Mouse (Mus musculus) lung, embryonic 16.5 days (tissue): ENCODE results near the gene Gadd45g. TPM values are rescaled to one million over a fixed set of nuclear protein-coding genes. Genes with fewer than 3 reads are reported as not detected.

Source experiments
- ATAC-seq: fragments of 200-750 bp; cut with Nextera tagmentation; 2 replicates; pipeline ENCODE4 v1.8.0; 2017; ENCODE audit warnings: low read depth, mild to moderate bottlenecking, moderate library complexity
- H3K27ac ChIP-seq: fragments of 300-500 bp; sonication (generic); 2 replicates; pipeline ENCODE4 v1.5.1; 2014; ENCODE audit warnings: mild to moderate bottlenecking, control low read depth, low read length
- H3K27me3 ChIP-seq: fragments of 300-500 bp; sonication (generic); 2 replicates; pipeline ENCODE4 v1.6.1; 2014; ENCODE audit warnings: low read depth, low read length, mixed read lengths; ENCODE audit not compliant: control insufficient read depth, insufficient read depth
- H3K36me3 ChIP-seq: fragments of 300-500 bp; sonication (generic); 2 replicates; pipeline ENCODE4 v1.6.1; 2014; ENCODE audit warnings: low read length; ENCODE audit not compliant: control insufficient read depth, insufficient read depth
- H3K4me1 ChIP-seq: fragments of 300-500 bp; sonication (generic); replicated peaks from 2 replicates; pipeline ENCODE4 v1.6.1; 2014; ENCODE audit warnings: low read length, mixed read lengths; ENCODE audit not compliant: control insufficient read depth, insufficient read depth
- H3K4me2 ChIP-seq: fragments of 300-500 bp; sonication (generic); 2 replicates; pipeline ENCODE4 v1.6.1; 2014; ENCODE audit warnings: low read depth, low read length, control low read depth
- H3K4me3 ChIP-seq: fragments of 300-500 bp; sonication (generic); 2 replicates; pipeline ENCODE4 v1.5.1; 2014; ENCODE audit warnings: mild to moderate bottlenecking, low read length, control low read depth
- H3K9ac ChIP-seq: fragments of 300-500 bp; sonication (generic); 2 replicates; pipeline ENCODE4 v1.6.1; 2014; ENCODE audit warnings: low read length, control low read depth
- H3K9me3 ChIP-seq: fragments of 300-500 bp; sonication (generic); 2 replicates; pipeline ENCODE4 v1.6.1; 2016; ENCODE audit warnings: low read length; ENCODE audit not compliant: control insufficient read depth
- WGBS: fragments of 180-500 bp; shearing (Covaris S2); extraction: QIAGEN DNeasy Blood & Tissue Kit; methylation state at CpG from one replicate; pipeline ENCODE4 v1.1.7; 2014; 5-methylcytosine and 5-hydroxymethylcytosine counted together
- polyA plus RNA-seq: library from polyadenylated mRNA; unstranded; fragments of >200 nt; fragmentation: Nextera tagmentation; extraction: Ambion mirVana; gene quantifications from 2 replicates; pipeline ENCODE4 v1.2.1, GENCODE M21; 2015

The Gadd45g gene
- polyA plus RNA-seq, 1 experiment from 2014 or later = 74.4 TPM

DNA sequence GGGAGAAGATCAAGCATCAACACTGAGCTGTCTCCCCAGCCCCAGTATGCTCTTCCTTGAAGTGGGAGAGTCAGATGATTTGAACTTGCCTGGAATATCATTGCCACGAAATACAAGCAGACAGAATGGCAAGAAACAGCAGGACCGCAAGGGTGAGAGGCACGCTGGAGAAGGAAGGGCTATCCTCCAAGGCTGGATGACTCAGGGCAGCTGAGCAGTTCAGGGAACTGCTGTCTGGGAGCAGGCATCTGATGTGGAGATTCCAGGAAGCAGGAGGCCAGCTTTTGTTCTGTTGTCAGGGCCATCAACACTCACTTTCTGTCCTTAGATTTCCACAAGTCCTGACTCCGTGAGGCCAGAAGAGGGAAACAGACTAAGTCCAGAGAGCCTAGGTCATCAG is 12.0 kb downstream of the Gadd45g start:
- Histone ChIP-seq H3K9me3 (no peaks in the 10 kb centered on the region), H3K27ac (no peak overlapping the region), H3K4me1 (peaks cover 5% of the 10 kb centered on the region), H3K4me2 (no peak overlapping the region), H3K36me3 (no peaks in the 10 kb centered on the region), H3K9ac (no peak overlapping the region), H3K4me3 (no peak overlapping the region), H3K27me3 (no peaks in the 10 kb centered on the region; the same call in 1 of the 2 replicates)
- no peak for ATAC-seq
- 60% methylated on average over 4 of the region's 4 CpGs for WGBS

DNA sequence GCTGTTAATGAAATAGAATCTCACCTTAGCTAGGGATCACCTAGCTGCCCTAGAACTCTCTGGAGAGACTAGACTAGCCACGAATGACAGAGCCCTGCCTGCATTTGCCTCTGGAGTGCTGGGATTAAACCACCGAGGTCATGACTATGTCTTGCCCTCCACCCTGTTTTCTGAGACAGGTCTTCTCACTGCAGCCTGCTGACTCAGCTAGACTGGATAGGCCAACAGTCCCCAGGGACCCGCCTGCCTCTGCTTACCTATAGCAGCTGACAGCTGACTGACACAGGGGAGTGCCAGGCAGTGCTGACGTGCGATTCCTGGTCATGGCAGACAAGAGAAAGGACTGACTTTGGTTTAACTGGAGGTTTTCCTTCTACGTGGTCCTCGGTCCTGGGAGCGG is 12.7 kb downstream of the Gadd45g start:
- H3K4me3 ChIP-seq = no peak overlapping the region
- WGBS = 89% methylated on average over 8 of the region's 8 CpGs
- ATAC-seq = no peak
- H3K36me3 ChIP-seq = no peaks in the 10 kb centered on the region
- no peak overlapping the region for H3K27ac ChIP-seq
- no peaks in the 10 kb centered on the region for H3K27me3 ChIP-seq
- no peak overlapping the region for H3K4me2 ChIP-seq
- no peaks in the 10 kb centered on the region for H3K9me3 ChIP-seq
- no peaks in the 10 kb centered on the region for H3K4me1 ChIP-seq
- H3K9ac ChIP-seq = no peak overlapping the region

DNA sequence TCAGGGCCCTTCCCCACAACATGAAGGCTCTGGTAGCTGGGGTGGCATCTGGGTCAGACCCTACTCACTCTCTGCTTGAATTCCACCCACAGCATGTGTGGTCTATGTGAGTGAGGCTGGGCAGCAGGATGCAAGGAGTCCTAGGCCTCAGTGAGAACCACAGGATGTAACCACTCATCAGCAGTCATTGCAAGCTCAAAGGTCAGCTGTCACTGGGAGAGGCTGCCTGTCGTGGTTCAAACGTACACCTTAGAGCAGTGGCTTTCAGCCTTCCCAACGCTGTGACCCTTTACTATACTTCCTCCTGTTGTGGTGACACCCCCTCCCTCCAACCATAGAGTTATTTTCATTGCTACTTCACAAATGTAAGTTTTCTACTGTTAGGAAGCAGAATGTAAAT is 13.3 kb downstream of the Gadd45g start:
- no peaks in the 10 kb centered on the region for H3K9me3 ChIP-seq
- no peaks in the 10 kb centered on the region for H3K27me3 ChIP-seq
- no peak overlapping the region for H3K4me3 ChIP-seq
- H3K27ac ChIP-seq = no peak overlapping the region
- no peak overlapping the region for H3K9ac ChIP-seq
- WGBS = 38% methylated on average over 3 of the region's 3 CpGs
- H3K4me2 ChIP-seq = no peak overlapping the region
- H3K4me1 ChIP-seq = no peaks in the 10 kb centered on the region
- H3K36me3 ChIP-seq = no peaks in the 10 kb centered on the region
- ATAC-seq = no peak

DNA sequence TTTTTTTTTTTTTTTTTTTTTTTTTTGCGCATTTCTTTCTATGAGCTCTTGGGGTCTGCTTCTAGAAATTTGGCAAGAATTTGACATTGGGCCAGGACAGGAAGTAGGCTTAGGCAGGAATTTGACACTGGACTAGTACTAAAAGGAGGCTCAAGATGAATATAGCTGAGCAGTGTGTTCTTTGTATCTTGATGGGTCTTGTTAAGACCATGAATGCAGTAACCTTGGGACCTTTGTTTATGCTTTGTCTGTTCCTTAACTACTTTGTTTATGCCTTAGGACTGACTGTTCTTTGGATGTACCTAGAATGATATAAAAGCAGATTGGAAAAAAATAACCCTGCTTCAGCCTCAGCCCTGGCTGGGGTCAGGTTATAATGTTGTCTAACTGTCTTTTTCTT is 16.3 kb downstream of the Gadd45g start:
- H3K27ac ChIP-seq = no peak overlapping the region
- H3K4me3 ChIP-seq = no peak overlapping the region
- no peaks in the 10 kb centered on the region for H3K9me3 ChIP-seq
- no peak overlapping the region for H3K9ac ChIP-seq
- no peaks in the 10 kb centered on the region for H3K36me3 ChIP-seq
- peaks cover 3% of the 10 kb centered on the region; the same call in 1 of the 2 replicates for H3K4me1 ChIP-seq
- no peak overlapping the region for H3K4me2 ChIP-seq
- 79% methylated on average over 1 of the region's 1 CpGs for WGBS
- H3K27me3 ChIP-seq = no peaks in the 10 kb centered on the region
- no peak for ATAC-seq

DNA sequence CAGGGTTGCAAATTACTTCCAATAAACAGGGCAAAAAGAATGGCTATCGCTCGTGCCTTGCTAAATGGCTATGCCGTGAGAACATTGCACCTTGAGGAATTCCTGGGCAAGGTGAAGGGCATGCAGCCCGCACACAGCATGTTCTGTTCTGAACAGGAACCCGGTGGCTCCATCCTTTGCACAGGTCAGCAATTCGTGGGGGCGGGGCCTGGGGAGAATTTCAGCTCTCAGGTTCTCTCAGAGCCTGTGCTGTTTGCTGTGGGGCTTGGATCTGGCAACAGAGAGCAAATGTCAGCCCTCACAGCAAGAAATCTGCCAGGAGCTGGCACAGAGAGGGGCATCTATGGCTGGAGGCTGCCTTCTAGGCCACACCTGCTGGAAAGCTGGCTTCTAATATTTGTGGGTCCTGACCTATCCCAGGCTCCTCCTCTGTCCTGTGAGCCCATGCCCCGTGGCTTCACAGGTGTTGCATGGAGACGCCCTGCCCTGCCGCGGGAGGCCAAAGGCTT is 19.7 kb downstream of the Gadd45g start:
- no peaks in the 10 kb centered on the region for H3K9me3 ChIP-seq
- WGBS = 42% methylated on average over 11 of the region's 11 CpGs
- ATAC-seq = peak; percentile 47; the same call in 1 of the 2 replicates

DNA sequence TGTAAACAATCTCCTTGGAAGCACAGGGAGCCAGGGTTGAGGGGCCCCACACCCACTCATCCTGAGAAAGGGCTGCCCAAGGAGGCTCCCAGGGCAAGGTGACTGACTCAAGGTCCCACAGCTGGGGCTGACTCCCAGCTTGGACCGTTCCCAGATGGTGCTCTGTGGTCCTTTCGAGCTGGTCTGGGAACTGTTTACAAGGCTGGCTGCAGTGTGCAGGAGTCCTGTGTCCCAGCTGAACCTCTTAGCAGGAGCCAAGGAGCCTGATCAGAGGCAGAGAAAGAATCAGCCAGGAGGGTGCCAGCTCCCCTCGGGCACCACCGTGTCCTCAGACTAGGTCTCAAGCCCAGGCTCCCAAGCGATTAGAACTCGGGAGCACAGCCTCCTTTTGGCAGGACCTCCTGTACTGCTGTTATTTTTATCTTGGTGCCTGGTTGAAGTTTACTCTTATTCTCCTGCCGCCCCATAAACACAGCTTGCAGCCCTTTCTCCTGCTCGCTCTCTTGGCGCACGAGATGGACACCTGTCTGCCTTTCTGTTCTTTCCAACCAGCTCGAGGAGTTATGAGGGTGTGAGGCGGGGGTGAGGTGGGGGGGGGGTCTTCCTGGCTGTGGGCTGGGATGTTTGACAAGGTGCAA is 22.1 kb downstream of the Gadd45g start:
- H3K4me1 ChIP-seq = peaks cover 10% of the 10 kb centered on the region
- no peaks in the 10 kb centered on the region for H3K27me3 ChIP-seq
- no peak overlapping the region for H3K27ac ChIP-seq
- H3K4me3 ChIP-seq = no peak overlapping the region
- H3K4me2 ChIP-seq = no peak overlapping the region
- WGBS = 18% methylated on average over 12 of the region's 12 CpGs
- no peaks in the 10 kb centered on the region for H3K9me3 ChIP-seq
- ATAC-seq = peak; percentile 42; the same call in 1 of the 2 replicates
- H3K9ac ChIP-seq = no peak overlapping the region
- no peaks in the 10 kb centered on the region for H3K36me3 ChIP-seq

More for the DNA sequence above, 19.7 kb downstream of the Gadd45g start:
- Histone ChIP-seq H3K4me3 (no peak overlapping the region), H3K27me3 (no peaks in the 10 kb centered on the region), H3K9ac (no peak overlapping the region), H3K4me2 (no peak overlapping the region), H3K36me3 (no peaks in the 10 kb centered on the region), H3K27ac (no peak overlapping the region), H3K4me1 (peaks cover 10% of the 10 kb centered on the region)

DNA sequence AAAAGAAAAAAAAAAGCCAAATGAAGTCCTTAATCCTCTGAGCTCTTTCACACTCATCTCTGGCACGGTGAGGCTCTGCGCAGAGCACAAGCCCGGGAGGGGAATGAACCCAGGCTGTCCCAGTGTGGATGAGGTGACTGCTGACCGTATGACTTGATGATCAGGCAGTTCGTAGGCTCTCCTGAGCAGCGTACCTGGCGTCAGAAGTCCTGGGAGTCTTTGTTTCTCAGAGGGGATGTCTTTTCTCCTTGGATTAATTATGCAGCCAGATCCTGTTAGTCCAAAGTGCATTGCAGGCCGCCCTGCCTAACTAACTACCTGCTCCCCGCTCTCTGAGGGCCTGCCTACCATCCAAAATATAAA is 22.6 kb downstream of the Gadd45g start:
- ATAC-seq = no peak
- Histone ChIP-seq H3K27ac (no peak overlapping the region), H3K9me3 (no peaks in the 10 kb centered on the region), H3K9ac (no peak overlapping the region), H3K27me3 (no peaks in the 10 kb centered on the region), H3K4me1 (peaks cover 10% of the 10 kb centered on the region), H3K36me3 (no peaks in the 10 kb centered on the region), H3K4me3 (no peak overlapping the region), H3K4me2 (no peak overlapping the region)
- 54% methylated on average over 9 of the region's 9 CpGs for WGBS

DNA sequence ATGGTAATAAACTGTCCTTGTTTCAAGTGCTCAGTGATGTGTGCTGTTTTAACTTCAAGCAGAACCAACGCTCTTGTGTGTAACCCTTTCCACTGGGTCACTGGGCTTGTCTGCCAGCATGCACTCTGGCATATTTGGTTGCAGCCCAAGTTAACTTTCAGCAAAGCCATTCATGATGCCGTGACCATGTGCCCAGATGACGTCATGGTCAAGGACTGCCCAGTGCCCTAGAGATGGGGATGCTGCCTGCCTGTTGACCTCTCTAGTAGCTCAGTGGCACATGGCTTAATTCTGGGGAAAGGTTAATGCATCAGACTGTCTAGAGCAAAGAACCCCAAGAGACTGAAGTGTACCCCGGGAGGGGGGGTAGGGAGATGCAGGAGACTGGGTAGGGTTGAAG is 24.7 kb downstream of the Gadd45g start:
- Histone ChIP-seq H3K9me3 (no peaks in the 10 kb centered on the region), H3K4me3 (no peak overlapping the region), H3K4me1 (peaks cover 10% of the 10 kb centered on the region), H3K4me2 (no peak overlapping the region), H3K27ac (no peak overlapping the region), H3K9ac (no peak overlapping the region), H3K36me3 (no peaks in the 10 kb centered on the region), H3K27me3 (no peaks in the 10 kb centered on the region)
- no peak for ATAC-seq
- 90% methylated on average over 4 of the region's 4 CpGs for WGBS

DNA sequence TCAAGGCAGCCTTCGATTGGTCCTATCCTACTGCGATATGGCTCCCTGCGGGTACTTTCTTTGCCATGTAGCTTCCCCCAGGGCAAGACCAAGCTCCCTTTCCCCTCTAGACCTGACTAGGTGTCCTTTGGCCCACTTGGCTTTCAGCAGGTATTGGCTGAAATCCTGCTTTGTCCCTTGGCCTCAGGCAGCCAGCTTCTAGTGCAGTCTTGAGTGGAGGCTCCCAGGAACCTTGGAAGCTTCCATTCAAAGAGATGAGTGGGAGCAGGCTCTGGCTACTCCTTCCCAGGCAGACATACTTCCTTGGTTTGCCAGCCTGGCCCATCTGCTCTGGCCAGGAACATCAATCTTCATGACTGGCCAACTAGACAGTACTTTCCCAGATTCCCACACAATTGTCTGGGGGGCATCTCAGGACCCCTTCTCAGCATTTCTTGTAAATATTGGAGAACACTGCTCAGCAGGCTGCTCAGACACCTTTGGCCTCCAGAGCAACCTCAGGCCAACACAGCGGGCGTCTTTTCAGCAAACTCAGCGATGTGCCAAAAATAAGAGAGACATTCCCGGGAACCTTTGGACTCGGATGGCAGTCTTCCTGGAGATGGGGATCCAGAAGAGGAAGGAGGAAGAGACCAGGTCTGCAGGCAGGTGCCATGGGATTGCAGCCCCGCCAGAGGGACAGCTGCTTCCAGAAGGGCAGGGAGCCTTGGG is 25.9 kb downstream of the Gadd45g start:
- no peak overlapping the region for H3K9ac ChIP-seq
- no peak overlapping the region for H3K4me3 ChIP-seq
- no peak overlapping the region for H3K4me2 ChIP-seq
- peaks cover 7% of the 10 kb centered on the region for H3K4me1 ChIP-seq
- ATAC-seq = no peak
- H3K9me3 ChIP-seq = no peaks in the 10 kb centered on the region
- H3K36me3 ChIP-seq = no peaks in the 10 kb centered on the region
- 92% methylated on average over 9 of the region's 9 CpGs for WGBS
- H3K27ac ChIP-seq = no peak overlapping the region
- H3K27me3 ChIP-seq = no peaks in the 10 kb centered on the region
